Mouse (Mus musculus) MEL (cell line): ENCODE results near the gene Hoxd13. TPM values are rescaled to one million over a fixed set of nuclear protein-coding genes. Genes with fewer than 3 reads are reported as not detected.

Source experiments
- DNase-seq: peaks from one replicate; pipeline ENCODE4 v3.0.0; 2011; ENCODE audit warnings: low read depth, low spot score
- H3K27ac ChIP-seq: 2 replicates; pipeline ENCODE4 v1.5.1; 2012; ENCODE audit warnings: low read depth, mild to moderate bottlenecking, control low read depth, low read length, moderate library complexity; ENCODE audit not compliant: control insufficient read depth
- H3K27me3 ChIP-seq, 2 experiments: fragments of 150-350 bp in 1 of 2; sonication (generic) in 1 of 2; 2 replicates each; pipeline ENCODE4 v1.6.1; 2012; ENCODE audit warnings: low read length in 2 of 2, mild to moderate bottlenecking in 2 of 2, improper control_type of control experiment in 1 of 2, moderate library complexity in 1 of 2; ENCODE audit not compliant: insufficient read depth in 2 of 2, control insufficient read depth in 1 of 2
- H3K36me3 ChIP-seq, 2 experiments: 2 replicates each; pipeline ENCODE4 v1.6.1; 2012 to 2014; ENCODE audit warnings: low read length in 2 of 2, improper control_type of control experiment in 1 of 2, inconsistent platforms in 1 of 2, mild to moderate bottlenecking in 1 of 2; ENCODE audit not compliant: insufficient read depth in 2 of 2, control insufficient read depth in 1 of 2
- H3K4me1 ChIP-seq, 2 experiments: fragments of 150-350 bp in 1 of 2; sonication (generic) in 1 of 2; 2 replicates each; pipeline ENCODE4 v1.6.1; 2012; ENCODE audit warnings: low read length in 2 of 2, improper control_type of control experiment in 1 of 2, mild to moderate bottlenecking in 1 of 2; ENCODE audit not compliant: insufficient read depth in 2 of 2, control insufficient read depth in 1 of 2
- H3K4me3 ChIP-seq, 2 experiments: fragments of 150-350 bp in 1 of 2; sonication (generic) in 1 of 2; 2 replicates each; pipeline ENCODE4 v1.5.1; 2012; ENCODE audit warnings: low read depth in 2 of 2, low read length in 2 of 2, mild to moderate bottlenecking in 2 of 2, moderate library complexity in 2 of 2, control low read depth in 1 of 2, improper control_type of control experiment in 1 of 2; ENCODE audit not compliant: control insufficient read depth in 1 of 2, insufficient read depth in 1 of 2
- H3K79me2 ChIP-seq: 2 replicates; pipeline ENCODE4 v1.6.1; 2012; ENCODE audit warnings: mild to moderate bottlenecking, low read length, moderate library complexity; ENCODE audit not compliant: control insufficient read depth, poor library complexity, insufficient read depth
- H3K9ac ChIP-seq: 2 replicates; pipeline ENCODE4 v1.6.1; 2012; ENCODE audit warnings: low read depth, mild to moderate bottlenecking, control low read depth, low read length, moderate library complexity; ENCODE audit not compliant: control insufficient read depth, poor library complexity, severe bottlenecking
- H3K9me3 ChIP-seq: fragments of 150-350 bp; sonication (generic); replicated peaks from 2 replicates; pipeline ENCODE4 v1.6.1; 2012; ENCODE audit warnings: mild to moderate bottlenecking, low read length, improper control_type of control experiment, moderate library complexity; ENCODE audit not compliant: insufficient read depth
- BHLHE40 ChIP-seq: IDR thresholded peaks from 2 replicates; pipeline ENCODE4 v1.6.1; 2012; ENCODE audit warnings: low read depth, mild to moderate bottlenecking, inconsistent platforms, low read length, improper control_type of control experiment, borderline replicate concordance
- CHD1 ChIP-seq: IDR thresholded peaks from 2 replicates; pipeline ENCODE4 v1.6.1; 2012; ENCODE audit warnings: low read depth, mild to moderate bottlenecking, inconsistent platforms, low read length, improper control_type of control experiment
- CTCF ChIP-seq, 3 experiments: IDR thresholded peaks in 2 of 3; conservative IDR thresholded peaks in 1 of 3; 2 replicates each; pipeline ENCODE4 v1.5.1; 2011 to 2012; ENCODE audit warnings: low read length in 3 of 3, low read depth in 2 of 3, mild to moderate bottlenecking in 2 of 3, improper control_type of control experiment in 1 of 3, inconsistent platforms in 1 of 3, mixed read lengths in 1 of 3, moderate library complexity in 1 of 3; ENCODE audit not compliant: control insufficient read depth in 1 of 3, insufficient read depth in 1 of 3, poor library complexity in 1 of 3, severe bottlenecking in 1 of 3
- E2F4 ChIP-seq: IDR thresholded peaks from 2 replicates; pipeline ENCODE4 v1.6.1; 2011; ENCODE audit warnings: low read depth, low read length, improper control_type of control experiment, borderline replicate concordance
- ETS1 ChIP-seq: IDR thresholded peaks from 2 replicates; pipeline ENCODE4 v1.6.1; 2012; ENCODE audit warnings: low read depth, mild to moderate bottlenecking, inconsistent platforms, low read length, improper control_type of control experiment, moderate library complexity
- GABPA ChIP-seq: IDR thresholded peaks from 2 replicates; pipeline ENCODE4 v1.6.1; 2012; ENCODE audit warnings: low read depth, mild to moderate bottlenecking, inconsistent platforms, low read length, improper control_type of control experiment, moderate library complexity
- HCFC1 ChIP-seq: IDR thresholded peaks from 2 replicates; pipeline ENCODE4 v1.6.1; 2012; ENCODE audit warnings: low read depth, mild to moderate bottlenecking, inconsistent platforms, low read length, improper control_type of control experiment, moderate library complexity
- MAX ChIP-seq: IDR thresholded peaks from 2 replicates; pipeline ENCODE4 v1.6.1; 2011; ENCODE audit warnings: low read length, improper control_type of control experiment
- MXI1 ChIP-seq: IDR thresholded peaks from 2 replicates; pipeline ENCODE4 v1.6.1; 2011; ENCODE audit warnings: mild to moderate bottlenecking, low read depth, low read length, improper control_type of control experiment
- MYB ChIP-seq: IDR thresholded peaks from 2 replicates; pipeline ENCODE4 v1.6.1; 2011; ENCODE audit warnings: mild to moderate bottlenecking, low read depth, low read length, improper control_type of control experiment
- MYC ChIP-seq: IDR thresholded peaks from 2 replicates; pipeline ENCODE4 v1.6.1; 2011; ENCODE audit warnings: low read depth, mild to moderate bottlenecking, low read length, improper control_type of control experiment, moderate library complexity
- NELFE ChIP-seq: IDR thresholded peaks from 2 replicates; pipeline ENCODE4 v1.6.1; 2011; ENCODE audit warnings: low read depth, low read length, improper control_type of control experiment
- POLR2AphosphoS2 ChIP-seq: IDR thresholded peaks from 2 replicates; pipeline ENCODE4 v1.6.1; 2011; ENCODE audit warnings: low read length, improper control_type of control experiment
- RAD21 ChIP-seq: IDR thresholded peaks from 2 replicates; pipeline ENCODE4 v1.6.1; 2011; ENCODE audit warnings: mild to moderate bottlenecking, low read depth, low read length, improper control_type of control experiment
- SIN3A ChIP-seq: IDR thresholded peaks from 2 replicates; pipeline ENCODE4 v1.6.1; 2012; ENCODE audit warnings: low read length, improper control_type of control experiment, inconsistent platforms
- SMC3 ChIP-seq: IDR thresholded peaks from 2 replicates; pipeline ENCODE4 v1.6.1; 2011; ENCODE audit warnings: low read depth, low read length, improper control_type of control experiment
- TAL1 ChIP-seq: IDR thresholded peaks from 2 replicates; pipeline ENCODE4 v1.6.1; 2012; ENCODE audit warnings: mild to moderate bottlenecking, inconsistent platforms, low read length, moderate library complexity, mixed read lengths
- TCF12 ChIP-seq: IDR thresholded peaks from 2 replicates; pipeline ENCODE4 v1.6.1; 2014; ENCODE audit warnings: low read depth, mild to moderate bottlenecking, inconsistent platforms, low read length, improper control_type of control experiment, moderate library complexity
- USF1 ChIP-seq: IDR thresholded peaks from 2 replicates; pipeline ENCODE4 v1.6.1; 2014; ENCODE audit warnings: low read depth, mild to moderate bottlenecking, inconsistent platforms, low read length, improper control_type of control experiment, moderate library complexity
- USF2 ChIP-seq, 2 experiments: IDR thresholded peaks; 2 replicates each; pipeline ENCODE4 v1.6.1; 2011 to 2012; ENCODE audit warnings: improper control_type of control experiment in 2 of 2, low read length in 2 of 2, borderline replicate concordance in 1 of 2, inconsistent platforms in 1 of 2, low read depth in 1 of 2, mild to moderate bottlenecking in 1 of 2; ENCODE audit not compliant: insufficient read depth in 1 of 2
- ZC3H11A ChIP-seq: IDR thresholded peaks from 2 replicates; pipeline ENCODE4 v1.6.1; 2012; ENCODE audit warnings: low read depth, mild to moderate bottlenecking, inconsistent platforms, low read length, improper control_type of control experiment
- ZKSCAN1 ChIP-seq: IDR thresholded peaks from 2 replicates; pipeline ENCODE4 v1.6.1; 2012; ENCODE audit warnings: low read depth, mild to moderate bottlenecking, inconsistent platforms, low read length, improper control_type of control experiment, moderate library complexity
- ZMIZ1 ChIP-seq: IDR thresholded peaks from 2 replicates; pipeline ENCODE4 v1.6.1; 2012; ENCODE audit warnings: low read depth, mild to moderate bottlenecking, inconsistent platforms, low read length, improper control_type of control experiment, moderate library complexity
- ZNF384 ChIP-seq: IDR thresholded peaks from 2 replicates; pipeline ENCODE4 v1.6.1; 2012; ENCODE audit warnings: low read depth, mild to moderate bottlenecking, inconsistent platforms, low read length, improper control_type of control experiment
- polyA plus RNA-seq, 2 experiments: library from polyadenylated mRNA; stranded (reverse) in 1 of 2; unstranded in 1 of 2; fragments of >175 nt in 1 of 2; fragments of >200 nt in 1 of 2; gene quantifications; 2 replicates each; pipeline versions ENCODE4 v1.2.1 to v1.2.4; 2012; ENCODE audit warnings: low replicate concordance in 2 of 2, low read depth in 1 of 2; ENCODE audit not compliant: insufficient read length in 2 of 2, insufficient read depth in 1 of 2, missing spikeins in 1 of 2
- total RNA-seq: library from RNA; depleted of rRNA; stranded (reverse); fragments of 300-350 nt; gene quantifications from 2 replicates; pipeline ENCODE4 v1.2.3, GENCODE M21; 2012

Gene Hoxd13
- total and polyA plus RNA-seq, 3 experiments: not detected

- no peaks in the 10 kb centered on the region for H3K36me3 ChIP-seq
- H3K9ac ChIP-seq: no peak overlapping the region
- no peaks in the 10 kb centered on the region for H3K79me2 ChIP-seq
- no peak overlapping the region for H3K27ac ChIP-seq
- no peak for TF ChIP-seq USF2 (IDR thresholded peaks at IDR 0.05; ENCODE audit: borderline replicate concordance in 1 of 2, insufficient read depth in 1 of 2, low read depth in 1 of 2, low read length in 2 of 2)
- no peak for TF ChIP-seq MYB
- no peak for TF ChIP-seq ZKSCAN1
- no peak for TF ChIP-seq POLR2AphosphoS2
- TF ChIP-seq ETS1: no peak
- TF ChIP-seq SMC3: no peak
- no peak for TF ChIP-seq CHD1
- TF ChIP-seq NELFE: no peak
- no peak for TF ChIP-seq USF1
- TF ChIP-seq GABPA: no peak
- no peak for TF ChIP-seq CTCF (IDR thresholded peaks at IDR 0.05 in 2 of 3, conservative IDR thresholded peaks at IDR 0.05 in 1 of 3; ENCODE audit: control insufficient read depth in 1 of 3, insufficient read depth in 1 of 3, low read depth in 2 of 3, low read length in 3 of 3, poor library complexity in 1 of 3, severe bottlenecking in 1 of 3)
- TF ChIP-seq SIN3A: no peak
- no peak for TF ChIP-seq ZMIZ1
- no peak for TF ChIP-seq E2F4
- TF ChIP-seq ZNF384: no peak
- no peak for TF ChIP-seq HCFC1
- no peak for TF ChIP-seq MAX
- no peak for TF ChIP-seq RAD21
- no peak for TF ChIP-seq ZC3H11A
- TF ChIP-seq MXI1: no peak
- no peaks in the 10 kb centered on the region for H3K27me3 ChIP-seq
- no peaks in the 10 kb centered on the region for H3K4me1 ChIP-seq
- DNase-seq: no peak
- no peaks in the 10 kb centered on the region for H3K9me3 ChIP-seq
- H3K4me3 ChIP-seq: no peak overlapping the region
Measured at GRCm38 (mm10) chr2:74657251-74658023, 10.7 kb upstream of the Hoxd13 start.

- no peak for DNase-seq
- no peak overlapping the region for H3K9ac ChIP-seq
- H3K27me3 ChIP-seq: no peaks in the 10 kb centered on the region
- no peaks in the 10 kb centered on the region for H3K9me3 ChIP-seq
- H3K4me3 ChIP-seq: no peak overlapping the region
- H3K79me2 ChIP-seq: no peaks in the 10 kb centered on the region
- no peak overlapping the region for H3K27ac ChIP-seq
- no peaks in the 10 kb centered on the region for H3K36me3 ChIP-seq
- H3K4me1 ChIP-seq: no peaks in the 10 kb centered on the region
- TF ChIP-seq BHLHE40: no peak
- TF ChIP-seq MYC: no peak
- no peak for TF ChIP-seq TCF12
- no peak for TF ChIP-seq TAL1
- TF ChIP-seq GABPA: no peak
- no peak for TF ChIP-seq USF1
Measured at GRCm38 (mm10) chr2:74658024-74658666, 10.0 kb upstream of the Hoxd13 start.
